Mouse (Mus musculus): ENCODE data around the gene Fam49a.

The Fam49a gene

GRCm38 (mm10) chr12:12266552-12266951 lies 4.6 kb downstream of the Fam49a start:
- DNase-seq (ENCODE audit: low spot score in 2 of 2): no peak

- no peak for DNase-seq (ENCODE audit: low spot score in 2 of 2)
Observed at GRCm38 (mm10) chr12:12270495-12270894, 8.6 kb downstream of the Fam49a start.

GRCm38 (mm10) chr12:12274115-12274514 lies 12.2 kb downstream of the Fam49a start:
- no peak for DNase-seq (ENCODE audit: low spot score in 2 of 2)

- DNase-seq (ENCODE audit: low spot score in 2 of 2): no peak
Observed at GRCm38 (mm10) chr12:12275124-12275779, 13.3 kb downstream of the Fam49a start.

GRCm38 (mm10) chr12:12277741-12278463 lies 16.0 kb downstream of the Fam49a start:
- no peak for DNase-seq (ENCODE audit: low spot score in 2 of 2)

- no peak for DNase-seq (ENCODE audit: low spot score in 2 of 2)
Observed at GRCm38 (mm10) chr12:12278464-12278872, 16.5 kb downstream of the Fam49a start.

GRCm38 (mm10) chr12:12283702-12284288 lies 21.9 kb downstream of the Fam49a start:
- DNase-seq (ENCODE audit: low spot score in 2 of 2): no peak

GRCm38 (mm10) chr12:12284521-12284920 lies 22.6 kb downstream of the Fam49a start:
- no peak for DNase-seq (ENCODE audit: low spot score in 2 of 2)

- DNase-seq (ENCODE audit: low spot score in 2 of 2): peak in 1 of 2 experiments; percentile 34
Observed at GRCm38 (mm10) chr12:12287131-12287786, 25.3 kb downstream of the Fam49a start.

GRCm38 (mm10) chr12:12287787-12288132 lies 25.8 kb downstream of the Fam49a start:
- DNase-seq (ENCODE audit: low spot score in 2 of 2): no peak

- no peak for DNase-seq (ENCODE audit: low spot score in 2 of 2)
Observed at GRCm38 (mm10) chr12:12288586-12288985, 26.6 kb downstream of the Fam49a start.

- no peak for DNase-seq (ENCODE audit: low spot score in 2 of 2)
Observed at GRCm38 (mm10) chr12:12289636-12290035, 27.7 kb downstream of the Fam49a start.

- no peak for DNase-seq (ENCODE audit: low spot score in 2 of 2)
Observed at GRCm38 (mm10) chr12:12292043-12292618, 30.2 kb downstream of the Fam49a start.

- no peak for DNase-seq (ENCODE audit: low spot score in 2 of 2)
Observed at GRCm38 (mm10) chr12:12294380-12295171, 32.6 kb downstream of the Fam49a start.

- DNase-seq (ENCODE audit: low spot score in 2 of 2): no peak
Observed at GRCm38 (mm10) chr12:12298451-12298850, 36.5 kb downstream of the Fam49a start.

GRCm38 (mm10) chr12:12299303-12299702 lies 37.4 kb downstream of the Fam49a start:
- DNase-seq (ENCODE audit: low spot score in 2 of 2): no peak

- DNase-seq (ENCODE audit: low spot score in 2 of 2): no peak
Observed at GRCm38 (mm10) chr12:12301149-12301548, 39.2 kb downstream of the Fam49a start.

GRCm38 (mm10) chr12:12301815-12302214 lies 39.9 kb downstream of the Fam49a start:
- no peak for DNase-seq (ENCODE audit: low spot score in 2 of 2)

GRCm38 (mm10) chr12:12306214-12306613 lies 44.3 kb downstream of the Fam49a start:
- no peak for DNase-seq (ENCODE audit: low spot score in 2 of 2)

GRCm38 (mm10) chr12:12306814-12307213 lies 44.9 kb downstream of the Fam49a start:
- no peak for DNase-seq (ENCODE audit: low spot score in 2 of 2)

- no peak for DNase-seq (ENCODE audit: low spot score in 2 of 2)
Observed at GRCm38 (mm10) chr12:12307245-12307644, 45.3 kb downstream of the Fam49a start.
